Mouse (Mus musculus): ENCODE data around the gene Gm3776.
"Not testable (repeated sequence)": the region's sequence is repeated elsewhere in the genome, so short reads cannot be mapped to it uniquely, and the experiment has no call there.

Gm3776 gene

DNA sequence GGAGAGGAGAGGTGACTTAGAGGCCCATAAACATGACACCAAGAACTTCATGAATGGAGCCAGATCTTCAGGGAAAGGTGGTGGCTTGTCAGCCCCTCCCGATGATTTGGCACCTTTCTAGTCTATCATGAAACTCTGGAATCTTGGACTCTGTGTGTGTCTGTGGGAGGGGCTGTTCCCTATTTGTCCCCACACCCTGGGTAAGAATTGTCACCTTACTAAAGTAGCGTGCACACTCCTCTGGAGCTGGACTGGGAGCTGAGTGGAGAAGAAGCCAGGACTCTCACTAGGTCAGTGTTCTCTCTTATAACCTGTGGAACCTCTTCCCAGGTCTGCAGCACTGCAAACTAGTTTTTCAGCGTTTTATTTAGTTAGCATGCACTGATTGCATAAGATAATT is at the start of gene Gm3776:
TSS of gene Gm3776 (plus strand) at position 216 of the 400 bp plus-strand sequence.
- in situ Hi-C loops (cut with MboI; ENCODE audit: low sequenced_read_pairs), result not testable (repeated sequence)

- in situ Hi-C loops (cut with MboI; ENCODE audit: low sequenced_read_pairs), result no loop called here
These were observed 48.0 kb upstream of the Gm3776 start for GRCm38 (mm10) chr9:78208956-78209355.

GRCm38 (mm10) chr9:78210079-78210478 is 46.9 kb upstream of the Gm3776 start:
- in situ Hi-C loops (cut with MboI; ENCODE audit: low sequenced_read_pairs), result no loop called here

- in situ Hi-C loops (cut with MboI; ENCODE audit: low sequenced_read_pairs), result no loop called here
These were observed 46.1 kb upstream of the Gm3776 start for GRCm38 (mm10) chr9:78210821-78211220.

DNA sequence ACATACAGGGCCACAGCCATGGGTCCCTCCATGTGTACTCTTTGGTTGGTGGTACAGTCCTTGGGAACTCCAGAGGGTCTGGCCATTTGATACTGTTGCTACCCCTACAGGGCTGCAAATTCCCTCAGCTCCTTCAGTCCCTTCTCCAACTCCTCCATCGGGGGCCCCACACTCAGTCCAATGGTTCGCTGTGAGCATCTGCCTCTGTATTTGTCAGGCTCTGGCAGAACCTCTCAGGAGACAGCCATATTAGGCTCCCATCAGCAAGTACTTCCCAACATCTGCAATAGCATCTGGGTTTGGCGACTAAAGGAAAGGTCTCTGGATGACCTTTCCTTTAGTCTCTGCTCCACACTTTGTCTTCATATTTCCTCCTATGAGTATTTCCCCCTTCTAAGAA is 45.4 kb upstream of the Gm3776 start:
- in situ Hi-C loops (cut with MboI; ENCODE audit: low sequenced_read_pairs), result no loop called here

GRCm38 (mm10) chr9:78212341-78213049 is 44.4 kb upstream of the Gm3776 start:
- in situ Hi-C loops (cut with MboI; ENCODE audit: low sequenced_read_pairs), result no loop called here

DNA sequence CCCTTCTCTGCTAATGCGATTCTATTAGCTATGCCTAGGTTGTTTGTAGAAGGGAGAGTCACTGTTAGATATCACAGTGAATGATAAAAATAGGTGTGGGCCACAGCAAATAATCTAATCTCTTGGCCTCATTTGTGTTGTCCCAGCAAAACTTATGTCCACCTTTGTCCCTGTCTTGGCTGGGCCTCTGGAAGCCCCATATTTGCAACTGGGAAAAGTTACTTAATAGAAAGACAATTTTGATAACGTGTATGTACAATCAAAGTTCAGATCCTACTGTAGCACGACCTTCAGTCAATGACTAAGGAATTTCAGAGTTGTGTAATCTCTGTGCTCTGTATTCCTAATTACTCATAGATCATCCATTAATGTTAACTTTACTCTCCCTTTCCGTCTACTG is 39.9 kb upstream of the Gm3776 start:
- in situ Hi-C loops (cut with MboI; ENCODE audit: low sequenced_read_pairs), result no loop called here

DNA sequence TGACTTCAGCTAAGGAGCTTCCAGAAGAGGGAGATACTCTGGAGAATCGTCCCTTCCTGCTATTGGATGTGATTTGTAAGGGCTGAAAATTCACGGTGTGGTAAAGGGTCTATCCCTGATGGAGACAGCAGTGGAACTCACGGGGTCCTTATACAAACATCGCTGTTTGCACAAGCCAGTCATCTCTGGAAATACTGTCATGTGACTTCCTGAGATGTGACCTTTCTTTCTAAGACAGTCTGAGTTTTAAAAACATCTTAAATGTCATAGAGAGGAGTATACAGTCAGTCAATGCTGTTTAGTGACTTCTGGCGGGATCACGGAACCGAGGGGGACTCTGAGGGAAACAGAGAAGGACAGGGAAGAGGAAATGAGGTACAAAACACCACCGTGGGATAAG is 34.3 kb upstream of the Gm3776 start:
- in situ Hi-C loops (cut with MboI; ENCODE audit: low sequenced_read_pairs), result no loop called here

DNA sequence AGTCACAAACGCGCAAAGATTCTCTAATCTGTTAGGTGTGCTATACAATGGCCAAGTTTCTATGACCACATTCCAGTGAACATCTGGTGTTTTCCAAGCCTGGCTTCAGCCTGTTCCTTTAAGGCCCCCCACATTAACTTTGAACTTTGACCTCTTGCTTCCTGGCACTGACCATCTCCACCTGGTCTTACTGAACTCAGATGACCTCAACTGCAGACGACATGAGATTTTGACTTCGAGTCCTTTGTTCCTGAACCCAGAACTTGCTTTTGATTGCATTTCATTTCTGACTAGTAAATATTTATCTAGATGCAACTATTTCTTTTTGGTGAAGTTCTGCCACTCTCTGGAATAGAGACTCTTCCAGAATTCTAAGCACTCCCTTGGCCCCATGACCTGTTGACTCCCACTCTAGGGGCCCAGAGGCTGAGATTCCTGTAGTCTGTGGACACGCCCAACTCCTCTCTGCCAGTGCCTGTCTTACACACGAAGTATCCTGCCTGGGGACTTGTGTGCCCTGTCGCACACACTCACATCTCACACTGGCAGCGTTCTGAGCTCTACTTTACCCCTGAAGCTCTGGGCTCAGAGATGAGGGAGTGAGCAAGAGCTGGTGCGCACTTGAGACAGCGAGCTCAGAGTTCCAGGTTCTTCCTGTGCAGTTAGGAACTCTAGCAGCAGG is 33.6 kb upstream of the Gm3776 start:
- in situ Hi-C loops (cut with MboI; ENCODE audit: low sequenced_read_pairs), result no loop called here

GRCm38 (mm10) chr9:78224418-78224817 is 32.5 kb upstream of the Gm3776 start:
- in situ Hi-C loops (cut with MboI; ENCODE audit: low sequenced_read_pairs), result no loop called here

- in situ Hi-C loops (cut with MboI; ENCODE audit: low sequenced_read_pairs), result no loop called here
These were observed 31.6 kb upstream of the Gm3776 start for GRCm38 (mm10) chr9:78225304-78225703.

GRCm38 (mm10) chr9:78228122-78228521 is 28.8 kb upstream of the Gm3776 start:
- in situ Hi-C loops (cut with MboI; ENCODE audit: low sequenced_read_pairs), result no loop called here

GRCm38 (mm10) chr9:78229658-78230057 is 27.3 kb upstream of the Gm3776 start:
- in situ Hi-C loops (cut with MboI; ENCODE audit: low sequenced_read_pairs), result not testable (repeated sequence)

DNA sequence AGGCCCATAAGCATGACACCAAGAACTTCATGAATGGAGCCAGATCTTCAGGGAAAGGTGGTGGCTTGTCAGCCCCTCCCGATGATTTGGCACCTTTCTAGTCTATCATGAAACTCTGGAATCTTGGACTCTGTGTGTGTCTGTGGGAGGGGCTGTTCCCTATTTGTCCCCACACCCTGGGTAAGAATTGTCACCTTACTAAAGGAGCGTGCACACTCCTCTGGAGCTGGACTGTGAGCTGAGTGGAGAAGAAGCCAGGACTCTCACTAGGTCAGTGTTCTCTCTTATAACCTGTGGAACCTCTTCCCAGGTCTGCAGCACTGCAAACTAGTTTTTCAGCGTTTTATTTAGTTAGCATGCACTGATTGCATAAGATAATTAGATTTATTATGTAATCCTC is 26.5 kb upstream of the Gm3776 start, which contains the start of gene Gsta1:
TSS of gene Gsta1 (plus strand) at position 196 of the 400 bp plus-strand sequence.
- in situ Hi-C loops (cut with MboI; ENCODE audit: low sequenced_read_pairs), result not testable (repeated sequence)

GRCm38 (mm10) chr9:78233121-78233695 is 23.7 kb upstream of the Gm3776 start:
- in situ Hi-C loops (cut with MboI; ENCODE audit: low sequenced_read_pairs), result not testable (repeated sequence)

- in situ Hi-C loops (cut with MboI; ENCODE audit: low sequenced_read_pairs), result not testable (repeated sequence)
These were observed 1.1 kb upstream of the Gm3776 start for GRCm38 (mm10) chr9:78255683-78256470.

DNA sequence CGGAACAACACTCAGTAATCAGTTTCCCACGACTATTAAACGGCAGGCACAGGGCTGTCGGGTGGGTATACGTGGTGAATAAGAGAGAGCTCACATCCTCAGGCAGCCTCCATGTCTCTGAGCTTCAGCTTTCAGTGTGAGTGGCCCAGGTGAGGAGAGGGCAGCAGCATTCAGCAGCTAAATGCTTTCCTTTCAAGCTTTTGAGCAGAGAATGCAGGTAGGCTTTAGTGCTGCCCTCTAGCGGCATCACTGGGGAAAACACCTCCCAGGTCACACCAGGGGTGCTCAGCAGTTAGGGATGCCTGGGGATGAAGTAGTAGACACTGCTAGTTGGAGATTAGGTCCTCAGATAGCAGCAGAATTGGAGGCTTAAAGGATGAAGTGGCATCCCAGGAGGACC is 2.8 kb downstream of the Gm3776 start:
- in situ Hi-C loops (cut with MboI; ENCODE audit: low sequenced_read_pairs), result not testable (repeated sequence)

DNA sequence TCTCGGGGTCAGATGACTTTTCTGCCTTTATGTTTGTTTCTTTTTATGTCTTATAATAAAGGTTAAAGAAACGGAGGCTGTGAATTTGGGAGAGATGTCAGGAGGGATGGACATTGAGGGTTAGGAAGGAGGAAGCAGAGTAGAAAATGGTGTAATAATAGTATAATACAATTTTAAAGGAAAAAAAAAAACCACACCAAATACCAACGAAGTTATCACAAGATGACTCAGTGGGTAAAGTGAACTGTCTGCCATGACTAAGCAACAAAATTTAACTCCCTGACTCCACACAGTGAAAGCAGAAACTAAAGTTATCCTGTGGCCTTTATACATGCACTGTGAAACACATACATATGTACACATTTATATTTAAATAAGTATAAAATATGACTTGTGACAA is 14.0 kb downstream of the Gm3776 start:
- in situ Hi-C loops (cut with MboI; ENCODE audit: low sequenced_read_pairs), result not testable (repeated sequence)

GRCm38 (mm10) chr9:78282002-78282711 is 25.2 kb downstream of the Gm3776 start:
- in situ Hi-C loops (cut with MboI; ENCODE audit: low sequenced_read_pairs), result not testable (repeated sequence)

DNA sequence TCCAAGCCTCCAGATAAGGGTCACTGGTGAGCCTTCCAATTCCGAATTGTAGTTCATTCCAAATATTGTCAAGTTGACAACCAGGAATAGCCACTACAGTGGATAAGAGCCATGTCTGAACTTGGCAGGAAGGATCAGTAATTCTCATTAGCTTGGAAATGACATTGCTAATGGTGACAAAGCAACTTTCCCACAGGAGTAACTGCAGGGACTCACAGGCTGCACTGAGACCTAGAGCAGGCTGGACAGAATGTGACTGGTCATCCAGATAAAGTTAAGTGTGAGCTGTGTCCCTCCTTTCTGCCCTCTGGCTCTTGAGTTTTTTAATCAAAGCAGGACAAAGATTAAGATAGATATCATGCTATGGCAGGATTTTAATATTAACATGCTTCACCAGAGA is 32.1 kb downstream of the Gm3776 start:
- in situ Hi-C loops (cut with MboI; ENCODE audit: low sequenced_read_pairs), result not testable (repeated sequence)

DNA sequence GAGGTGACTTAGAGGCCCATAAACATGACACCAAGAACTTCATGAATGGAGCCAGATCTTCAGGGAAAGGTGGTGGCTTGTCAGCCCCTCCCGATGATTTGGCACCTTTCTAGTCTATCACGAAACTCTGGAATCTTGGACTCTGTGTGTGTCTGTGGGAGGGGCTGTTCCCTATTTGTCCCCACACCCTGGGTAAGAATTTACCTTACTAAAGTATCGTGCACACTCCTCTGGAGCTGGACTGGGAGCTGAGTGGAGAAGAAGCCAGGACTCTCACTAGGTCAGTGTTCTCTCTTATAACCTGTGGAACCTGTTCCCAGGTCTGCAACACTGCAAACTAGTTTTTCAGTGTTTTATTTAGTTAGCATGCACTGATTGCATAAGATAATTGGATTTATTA is 32.8 kb downstream of the Gm3776 start, which contains the start of gene Gm10639:
TSS of gene Gm10639 (plus strand) at position 201 of the 400 bp plus-strand sequence.
- in situ Hi-C loops (cut with MboI; ENCODE audit: low sequenced_read_pairs), result not testable (repeated sequence)

Measured in CH12F3 (cell line).